Mouse (Mus musculus) hindbrain, embryonic 15.5 days (tissue): ENCODE results near the gene Afap1l2. TPM values are rescaled to one million over a fixed set of nuclear protein-coding genes. Genes with fewer than 3 reads are reported as not detected.

ENCODE experiments used
- ATAC-seq: fragments of 200-750 bp; cut with Nextera tagmentation; 2 replicates; pipeline ENCODE4 v1.8.0; 2017; ENCODE audit warnings: low read depth, moderate number of reproducible peaks, moderate TSS enrichment; ENCODE audit not compliant: low FRiP score
- H3K27ac ChIP-seq: fragments of 300-500 bp; sonication (generic); replicated peaks from 2 replicates; pipeline ENCODE4 v1.5.1; 2015; ENCODE audit warnings: mild to moderate bottlenecking, inconsistent platforms
- H3K27me3 ChIP-seq: fragments of 300-500 bp; sonication (generic); 2 replicates; pipeline ENCODE4 v1.6.1; 2015; ENCODE audit warnings: control low read depth, inconsistent platforms
- H3K36me3 ChIP-seq: fragments of 300-500 bp; sonication (generic); 2 replicates; pipeline ENCODE4 v1.6.1; 2015; ENCODE audit warnings: control low read depth, inconsistent platforms
- H3K4me1 ChIP-seq: fragments of 300-500 bp; sonication (generic); replicated peaks from 2 replicates; pipeline ENCODE4 v1.6.1; 2015; ENCODE audit warnings: control low read depth, inconsistent platforms
- H3K4me2 ChIP-seq: fragments of 300-500 bp; sonication (generic); 2 replicates; pipeline ENCODE4 v1.6.1; 2015; ENCODE audit warnings: moderate library complexity, mild to moderate bottlenecking, inconsistent platforms
- H3K4me3 ChIP-seq: fragments of 300-500 bp; sonication (generic); 2 replicates; pipeline ENCODE4 v1.5.1; 2015; ENCODE audit warnings: mild to moderate bottlenecking, inconsistent platforms
- H3K9ac ChIP-seq: fragments of 300-500 bp; sonication (generic); 2 replicates; pipeline ENCODE4 v1.6.1; 2015; ENCODE audit warnings: inconsistent platforms
- H3K9me3 ChIP-seq: fragments of 300-500 bp; sonication (generic); 2 replicates; pipeline ENCODE4 v1.6.1; 2016; ENCODE audit warnings: control low read depth, inconsistent platforms
- WGBS: fragments of 180-500 bp; shearing (Covaris S2); methylation state at CpG from one replicate; pipeline ENCODE4 v1.1.7; 2015; 5-methylcytosine and 5-hydroxymethylcytosine counted together
- polyA plus RNA-seq: library from polyadenylated mRNA; unstranded; fragments of >200 nt; fragmentation: Nextera tagmentation; extraction: Ambion mirVana; gene quantifications from 2 replicates; pipeline ENCODE4 v1.2.1, GENCODE M21; 2015

The Afap1l2 gene
- polyA plus RNA-seq, 1 experiment from 2014 or later = 16.4 TPM

- Histone ChIP-seq H3K27ac (no peak overlapping the region), H3K36me3 (no peaks in the 10 kb centered on the region), H3K9me3 (no peaks in the 10 kb centered on the region), H3K4me2 (no peak overlapping the region), H3K4me3 (no peak overlapping the region), H3K4me1 (no peaks in the 10 kb centered on the region), H3K9ac (no peak overlapping the region), H3K27me3 (no peaks in the 10 kb centered on the region)
- ATAC-seq = no peak
- 75% methylated on average over 3 of the region's 3 CpGs for WGBS
Observed at GRCm38 (mm10) chr19:56929392-56929791, 78.6 kb downstream of the Afap1l2 start.

- WGBS = 72% methylated on average over 5 of the region's 5 CpGs
- H3K4me2 ChIP-seq = no peak overlapping the region
- H3K36me3 ChIP-seq = no peaks in the 10 kb centered on the region
- no peak overlapping the region for H3K4me3 ChIP-seq
- H3K4me1 ChIP-seq = 0 out of 2 replicates have a peak, but pooled peaks cover 4% of the 10 kb centered on the region
- H3K9me3 ChIP-seq = no peaks in the 10 kb centered on the region
- H3K27ac ChIP-seq = no peak overlapping the region
- no peak for ATAC-seq
- no peak overlapping the region for H3K9ac ChIP-seq
- no peaks in the 10 kb centered on the region for H3K27me3 ChIP-seq
Observed at GRCm38 (mm10) chr19:56921744-56922143, 86.3 kb downstream of the Afap1l2 start.

DNA sequence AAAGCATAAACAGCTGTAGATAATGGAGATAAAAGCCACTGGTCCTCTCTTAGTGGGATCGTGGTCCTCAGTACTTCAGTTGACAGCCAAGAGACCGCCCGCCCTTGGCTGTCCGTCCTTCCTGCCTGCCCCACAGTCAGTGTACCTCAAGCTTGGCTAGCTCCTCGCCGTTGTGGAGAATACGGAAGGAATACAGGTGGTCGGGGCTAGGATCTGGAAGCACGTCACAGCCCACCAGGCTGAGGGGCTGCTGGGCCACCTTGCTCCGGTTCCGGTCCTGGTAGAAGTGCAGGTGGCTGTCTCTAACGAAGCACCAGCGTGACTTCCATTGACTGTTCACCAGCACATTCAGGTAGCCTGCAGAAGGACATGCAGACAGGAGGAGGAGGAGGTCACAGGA lies 87.8 kb downstream of the Afap1l2 start:
- WGBS = 93% methylated on average over 13 of the region's 13 CpGs
- no peak overlapping the region for H3K4me3 ChIP-seq
- no peaks in the 10 kb centered on the region for H3K36me3 ChIP-seq
- peak; percentile 13; the same call in 1 of the 2 replicates for ATAC-seq
- H3K4me1 ChIP-seq = 0 out of 2 replicates have a peak, but pooled peaks cover 4% of the 10 kb centered on the region
- H3K4me2 ChIP-seq = no peak overlapping the region
- no peak overlapping the region for H3K9ac ChIP-seq
- no peak overlapping the region for H3K27ac ChIP-seq
- H3K27me3 ChIP-seq = no peaks in the 10 kb centered on the region
- H3K9me3 ChIP-seq = no peaks in the 10 kb centered on the region

DNA sequence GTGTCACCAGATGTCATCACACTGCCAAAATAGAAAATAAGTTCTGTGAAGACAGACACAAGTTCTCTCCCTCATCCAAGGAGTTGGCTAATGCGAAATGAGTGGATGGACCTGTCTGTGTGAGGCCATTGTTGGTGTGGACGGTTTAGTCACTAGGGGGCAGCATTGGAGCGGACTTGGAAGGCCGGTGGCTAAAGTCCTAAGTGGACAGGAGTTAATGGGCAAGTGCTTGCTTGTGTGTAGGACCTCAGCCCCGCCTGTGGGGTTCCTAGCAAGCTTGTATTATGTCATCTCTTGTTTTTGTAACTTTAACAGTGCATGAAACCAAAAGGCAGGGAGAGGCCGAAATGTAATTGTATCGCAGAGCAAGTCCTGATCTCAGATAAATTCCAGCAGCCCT lies 88.4 kb downstream of the Afap1l2 start:
- H3K27ac ChIP-seq = no peak overlapping the region
- H3K4me3 ChIP-seq = no peak overlapping the region
- H3K9ac ChIP-seq = no peak overlapping the region
- H3K27me3 ChIP-seq = no peaks in the 10 kb centered on the region
- 28% methylated on average over 7 of the region's 7 CpGs for WGBS
- ATAC-seq = peak; percentile 68; the same call in 1 of the 2 replicates
- no peaks in the 10 kb centered on the region for H3K36me3 ChIP-seq
- no peak overlapping the region for H3K4me2 ChIP-seq
- H3K4me1 ChIP-seq = 0 out of 2 replicates have a peak, but pooled peaks cover 4% of the 10 kb centered on the region
- no peaks in the 10 kb centered on the region for H3K9me3 ChIP-seq

DNA sequence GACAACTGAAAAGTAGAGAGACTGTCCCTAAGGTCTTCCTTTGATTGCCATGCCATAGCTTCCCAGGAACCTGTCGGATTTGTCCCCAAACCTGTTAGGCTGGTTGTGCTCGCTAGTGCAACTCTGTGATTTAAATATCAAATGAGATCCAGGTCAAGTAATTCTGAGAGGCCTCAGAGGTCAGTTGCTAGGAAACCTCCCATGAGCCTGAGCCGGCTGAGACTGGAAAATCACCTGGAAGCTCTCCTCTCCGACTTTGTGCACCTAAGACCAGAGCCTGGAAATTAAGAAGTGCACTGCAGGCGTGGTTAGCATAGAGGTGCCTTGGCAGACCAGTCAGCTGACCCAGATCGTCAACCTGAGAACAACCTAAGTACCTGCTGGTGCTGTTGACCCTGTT lies 92.9 kb downstream of the Afap1l2 start:
- Histone ChIP-seq H3K9ac (no peak overlapping the region), H3K4me2 (no peak overlapping the region), H3K27me3 (no peaks in the 10 kb centered on the region), H3K4me1 (0 out of 2 replicates have a peak, but pooled peaks cover 4% of the 10 kb centered on the region), H3K4me3 (no peak overlapping the region), H3K27ac (no peak overlapping the region), H3K36me3 (no peaks in the 10 kb centered on the region; the same call in 1 of the 2 replicates), H3K9me3 (no peaks in the 10 kb centered on the region)
- WGBS = 55% methylated on average over 6 of the region's 6 CpGs
- ATAC-seq = no peak

DNA sequence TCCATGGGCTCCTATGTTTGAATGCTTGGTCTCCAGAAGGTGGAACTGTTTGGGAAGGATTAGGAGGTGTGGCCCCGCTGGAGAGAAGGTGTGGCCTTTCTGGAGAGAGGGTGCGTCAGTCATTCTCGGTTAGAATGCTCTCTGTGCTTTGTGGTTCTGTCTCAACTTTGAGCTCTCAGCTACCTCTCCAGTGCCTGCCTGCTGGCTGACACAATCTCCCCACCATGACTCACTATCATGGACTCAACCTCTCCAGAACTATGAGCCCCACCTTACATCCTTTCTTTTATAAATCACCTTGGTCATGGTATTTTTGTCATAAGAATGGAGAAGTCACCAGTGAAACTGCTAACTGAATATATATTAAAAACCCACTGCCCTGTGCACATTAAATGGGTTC lies 93.4 kb downstream of the Afap1l2 start:
- WGBS = 98% methylated on average over 3 of the region's 3 CpGs
- ATAC-seq = no peak
- H3K27me3 ChIP-seq = no peaks in the 10 kb centered on the region

DNA sequence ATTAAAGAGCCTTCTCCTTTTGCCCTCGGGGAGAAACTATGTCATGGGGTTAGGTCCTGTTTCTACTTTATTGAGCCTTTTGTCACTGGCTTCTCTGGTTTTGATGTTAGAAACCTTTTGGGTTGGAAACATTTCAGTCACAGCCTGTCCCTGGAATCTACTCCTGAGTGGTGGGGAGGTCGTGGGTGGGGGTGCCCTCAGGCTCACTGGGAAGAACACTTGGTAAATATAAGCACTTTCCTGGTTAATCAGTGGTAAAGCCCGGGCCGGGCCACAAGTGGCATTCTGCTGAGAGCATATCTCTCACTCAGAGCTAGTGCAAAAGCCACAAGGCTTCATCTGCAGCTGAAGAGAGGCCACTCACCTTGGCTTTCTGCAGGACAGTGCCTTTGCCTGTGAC lies 94.3 kb downstream of the Afap1l2 start:
- Histone ChIP-seq H3K9me3 (no peaks in the 10 kb centered on the region), H3K9ac (no peak overlapping the region), H3K4me2 (no peak overlapping the region), H3K27ac (no peak overlapping the region), H3K36me3 (no peaks in the 10 kb centered on the region; the same call in 1 of the 2 replicates), H3K4me1 (no peaks in the 10 kb centered on the region), H3K27me3 (no peaks in the 10 kb centered on the region), H3K4me3 (no peak overlapping the region)
- 91% methylated on average over 4 of the region's 4 CpGs for WGBS
- no peak for ATAC-seq

More for the DNA sequence above, 93.4 kb downstream of the Afap1l2 start:
- Histone ChIP-seq H3K27ac (no peak overlapping the region), H3K9me3 (no peaks in the 10 kb centered on the region), H3K4me3 (no peak overlapping the region), H3K36me3 (no peaks in the 10 kb centered on the region; the same call in 1 of the 2 replicates), H3K9ac (no peak overlapping the region), H3K4me2 (no peak overlapping the region), H3K4me1 (no peaks in the 10 kb centered on the region)

DNA sequence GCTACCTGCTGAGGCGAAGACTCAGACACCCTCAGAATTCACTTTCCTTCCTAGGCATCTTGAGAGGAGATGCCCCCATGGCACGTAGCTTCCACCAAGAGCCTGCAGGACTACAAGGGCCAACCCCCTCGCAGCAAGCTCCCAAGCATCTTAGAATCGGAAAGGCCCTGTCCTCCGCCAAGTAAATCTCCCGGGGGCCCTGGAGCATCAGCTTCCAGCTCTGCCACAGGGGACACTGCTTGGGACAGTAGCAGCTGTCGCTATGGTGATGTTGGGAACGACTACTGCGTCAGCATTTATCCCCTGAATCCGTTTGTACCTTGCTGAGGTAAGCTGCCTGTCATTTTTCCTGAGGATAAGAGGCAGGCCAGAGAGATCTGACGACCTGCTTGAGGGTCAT lies 97.5 kb downstream of the Afap1l2 start:
- WGBS = 44% methylated on average over 11 of the region's 11 CpGs
- Histone ChIP-seq H3K27me3 (no peaks in the 10 kb centered on the region), H3K4me3 (no peak overlapping the region), H3K4me1 (no peaks in the 10 kb centered on the region), H3K9ac (no peak overlapping the region), H3K4me2 (no peak overlapping the region), H3K27ac (no peak overlapping the region), H3K36me3 (no peaks in the 10 kb centered on the region; the same call in 1 of the 2 replicates), H3K9me3 (no peaks in the 10 kb centered on the region)
- ATAC-seq = no peak

DNA sequence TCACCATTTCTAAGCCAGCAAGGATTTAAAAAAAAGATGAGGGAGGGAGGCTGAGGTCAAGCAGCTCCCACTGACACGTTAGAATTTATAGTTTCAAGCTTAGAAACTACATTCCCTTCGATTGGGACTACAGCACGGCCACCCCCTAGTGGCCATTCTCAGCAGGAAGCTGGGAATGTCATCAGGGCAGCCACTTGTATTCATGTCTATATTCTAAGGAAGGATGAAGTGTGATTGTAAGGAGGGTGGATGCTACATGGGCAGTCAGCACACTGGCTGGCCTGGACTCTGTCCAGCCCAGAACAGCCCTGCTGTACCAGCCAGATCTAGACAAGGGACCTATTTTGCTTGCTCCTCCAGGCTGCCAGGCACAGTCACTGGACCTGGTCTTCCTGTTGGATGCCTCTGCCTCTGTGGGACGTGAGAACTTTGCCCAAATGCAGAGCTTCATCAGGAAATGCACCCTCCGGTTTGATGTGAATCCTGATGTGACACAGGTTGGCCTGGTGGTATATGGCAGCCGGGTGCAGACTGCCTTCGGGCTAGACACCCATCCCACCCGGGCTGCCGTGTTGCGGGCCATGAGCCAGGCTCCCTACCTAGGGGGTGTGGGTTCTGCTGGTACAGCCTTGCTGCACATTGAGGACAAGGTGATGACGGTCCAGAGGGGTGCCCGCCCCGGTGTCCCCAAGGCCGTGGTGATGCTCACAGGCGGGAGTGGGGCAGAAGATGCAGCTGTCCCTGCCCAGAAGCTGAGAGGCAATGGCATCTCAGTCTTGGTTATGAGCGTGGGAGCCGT lies 99.4 kb downstream of the Afap1l2 start:
- Histone ChIP-seq H3K36me3 (no peaks in the 10 kb centered on the region), H3K4me2 (no peak overlapping the region), H3K27me3 (no peaks in the 10 kb centered on the region), H3K27ac (no peak overlapping the region), H3K4me3 (no peak overlapping the region), H3K4me1 (no peaks in the 10 kb centered on the region), H3K9me3 (no peaks in the 10 kb centered on the region), H3K9ac (no peak overlapping the region)
- 78% methylated on average over 17 of the region's 17 CpGs for WGBS
- peak; percentile 46 for ATAC-seq

DNA sequence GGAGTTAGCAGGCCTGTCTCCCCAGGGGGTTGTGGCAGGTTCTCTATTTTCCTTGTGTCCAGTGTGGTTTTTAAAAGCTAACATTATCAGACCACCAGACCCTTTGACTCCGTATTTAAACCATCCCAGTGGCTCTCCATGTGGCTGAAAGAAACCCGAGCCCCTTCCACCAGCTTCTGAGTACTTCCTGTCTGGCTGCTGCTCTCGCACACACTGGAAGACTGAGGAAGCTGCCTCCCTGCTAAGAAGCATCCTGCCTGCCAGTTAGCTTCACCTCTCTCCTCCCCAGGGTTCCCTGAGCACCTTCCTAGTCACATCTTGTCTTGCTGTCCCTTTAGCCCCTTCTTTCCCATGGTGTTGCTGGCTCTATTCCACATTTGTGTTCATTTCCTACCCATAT lies 100.2 kb downstream of the Afap1l2 start:
- Histone ChIP-seq H3K36me3 (no peaks in the 10 kb centered on the region), H3K9ac (no peak overlapping the region), H3K9me3 (no peaks in the 10 kb centered on the region), H3K27ac (no peak overlapping the region), H3K27me3 (no peaks in the 10 kb centered on the region), H3K4me1 (no peaks in the 10 kb centered on the region), H3K4me2 (no peak overlapping the region), H3K4me3 (no peak overlapping the region)
- WGBS = 67% methylated on average over 3 of the region's 3 CpGs
- ATAC-seq = no peak

DNA sequence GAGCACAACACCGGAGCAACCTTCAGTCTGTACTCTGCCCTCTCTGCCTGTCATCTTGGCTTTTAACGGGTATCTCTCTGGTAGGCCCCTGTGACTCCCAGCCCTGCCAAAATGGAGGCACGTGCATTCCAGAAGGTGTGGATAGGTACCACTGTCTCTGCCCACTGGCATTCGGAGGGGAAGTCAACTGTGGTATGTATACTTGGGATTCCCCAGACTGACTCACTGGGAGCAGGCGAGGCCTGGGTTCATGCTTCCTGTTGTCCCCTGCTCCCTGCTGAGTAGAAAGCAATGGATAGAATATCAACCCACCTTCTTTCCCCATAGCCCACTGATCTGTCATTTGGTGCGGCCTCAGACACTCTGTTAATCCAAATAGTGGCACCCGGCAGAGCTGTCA lies 102.6 kb downstream of the Afap1l2 start:
- Histone ChIP-seq H3K27ac (no peak overlapping the region), H3K4me1 (no peaks in the 10 kb centered on the region), H3K36me3 (no peaks in the 10 kb centered on the region), H3K27me3 (no peaks in the 10 kb centered on the region), H3K9ac (no peak overlapping the region), H3K4me3 (no peak overlapping the region), H3K9me3 (no peaks in the 10 kb centered on the region), H3K4me2 (no peak overlapping the region)
- WGBS = 84% methylated on average over 7 of the region's 7 CpGs
- no peak for ATAC-seq

- no peak for ATAC-seq
- 80% methylated on average over 3 of the region's 3 CpGs for WGBS
Observed at GRCm38 (mm10) chr19:56904095-56904494, 103.9 kb downstream of the Afap1l2 start.

More at GRCm38 (mm10) chr19:56904095-56904494, 103.9 kb downstream of the Afap1l2 start:
- Histone ChIP-seq H3K36me3 (no peaks in the 10 kb centered on the region), H3K9ac (no peak overlapping the region), H3K4me1 (no peaks in the 10 kb centered on the region), H3K4me2 (no peak overlapping the region), H3K9me3 (no peaks in the 10 kb centered on the region), H3K27ac (no peak overlapping the region), H3K4me3 (no peak overlapping the region), H3K27me3 (no peaks in the 10 kb centered on the region)
